Mouse (Mus musculus): ENCODE results near the gene Ptpn13. TPM values are rescaled to one million over a fixed set of nuclear protein-coding genes. Genes with fewer than 3 reads are reported as not detected.

Gene Ptpn13
- polyA plus RNA-seq, 1 experiment from 2014 or later, result 4.8 TPM

GRCm38 (mm10) chr5:103389415-103389814 is 35.6 kb upstream of the Ptpn13 start:
- Histone ChIP-seq H3K4me1 (ENCODE audit: control insufficient read depth, insufficient read depth, low read length) (peaks cover 8% of the 10 kb centered on the region; the same call in 1 of the 2 replicates), H3K9ac (ENCODE audit: low read length) (no peak overlapping the region), H3K4me3 (ENCODE audit: low read depth, low read length) (no peak overlapping the region), H3K9me3 (replicated peaks; ENCODE audit: control insufficient read depth, low read length) (no peaks in the 10 kb centered on the region), H3K27me3 (replicated peaks; ENCODE audit: control insufficient read depth, insufficient read depth, low read length) (no peaks in the 10 kb centered on the region), H3K36me3 (ENCODE audit: control insufficient read depth, insufficient read depth, low read length) (no peaks in the 10 kb centered on the region), H3K4me2 (ENCODE audit: low read length) (no peak overlapping the region), H3K27ac (ENCODE audit: low read depth, low read length) (no peak overlapping the region)
- whole genome bisulfite sequencing, result 86% methylated on average over 5 of the region's 5 CpGs
- no peak for ATAC-seq
- no peak for DNase-seq (ENCODE audit: low spot score)

GRCm38 (mm10) chr5:103393220-103393619 is 31.8 kb upstream of the Ptpn13 start:
- Histone ChIP-seq H3K27me3 (replicated peaks; ENCODE audit: control insufficient read depth, insufficient read depth, low read length) (no peaks in the 10 kb centered on the region), H3K4me3 (ENCODE audit: low read depth, low read length) (no peak overlapping the region), H3K9ac (ENCODE audit: low read length) (no peak overlapping the region), H3K4me2 (ENCODE audit: low read length) (no peak overlapping the region), H3K27ac (ENCODE audit: low read depth, low read length) (no peak overlapping the region), H3K36me3 (ENCODE audit: control insufficient read depth, insufficient read depth, low read length) (no peaks in the 10 kb centered on the region), H3K9me3 (replicated peaks; ENCODE audit: control insufficient read depth, low read length) (no peaks in the 10 kb centered on the region), H3K4me1 (ENCODE audit: control insufficient read depth, insufficient read depth, low read length) (peaks cover 6% of the 10 kb centered on the region)
- DNase-seq (ENCODE audit: low spot score), result no peak
- ATAC-seq, result no peak
- 11% methylated on average over 4 of the region's 4 CpGs for WGBS

GRCm38 (mm10) chr5:103393752-103394151 is 31.2 kb upstream of the Ptpn13 start:
- no peaks in the 10 kb centered on the region for H3K27me3 ChIP-seq (replicated peaks; ENCODE audit: control insufficient read depth, insufficient read depth, low read length)
- 27% methylated on average over 16 of the region's 16 CpGs for WGBS
- H3K9me3 ChIP-seq (replicated peaks; ENCODE audit: control insufficient read depth, low read length), result no peaks in the 10 kb centered on the region
- no peak overlapping the region for H3K4me3 ChIP-seq (ENCODE audit: low read depth, low read length)
- DNase-seq (ENCODE audit: low spot score) (peak; percentile 20), ATAC-seq (no peak)
- no peak overlapping the region for H3K4me2 ChIP-seq (ENCODE audit: low read length)
- H3K4me1 ChIP-seq (ENCODE audit: control insufficient read depth, insufficient read depth, low read length), result peaks cover 6% of the 10 kb centered on the region
- no peak overlapping the region for H3K9ac ChIP-seq (ENCODE audit: low read length)
- H3K36me3 ChIP-seq (ENCODE audit: control insufficient read depth, insufficient read depth, low read length), result no peaks in the 10 kb centered on the region
- no peak overlapping the region for H3K27ac ChIP-seq (ENCODE audit: low read depth, low read length)

GRCm38 (mm10) chr5:103395683-103396082 is 29.3 kb upstream of the Ptpn13 start:
- H3K9ac ChIP-seq (ENCODE audit: low read length), result no peak overlapping the region
- no peak for ATAC-seq

GRCm38 (mm10) chr5:103397429-103397828 is 27.6 kb upstream of the Ptpn13 start:
- 91% methylated on average over 4 of the region's 4 CpGs for WGBS
- Histone ChIP-seq H3K36me3 (ENCODE audit: control insufficient read depth, insufficient read depth, low read length) (no peaks in the 10 kb centered on the region), H3K27me3 (replicated peaks; ENCODE audit: control insufficient read depth, insufficient read depth, low read length) (no peaks in the 10 kb centered on the region), H3K4me3 (ENCODE audit: low read depth, low read length) (no peak overlapping the region), H3K9ac (ENCODE audit: low read length) (no peak overlapping the region), H3K4me1 (ENCODE audit: control insufficient read depth, insufficient read depth, low read length) (peaks cover 6% of the 10 kb centered on the region), H3K27ac (ENCODE audit: low read depth, low read length) (no peak overlapping the region), H3K9me3 (replicated peaks; ENCODE audit: control insufficient read depth, low read length) (no peaks in the 10 kb centered on the region), H3K4me2 (ENCODE audit: low read length) (no peak overlapping the region)
- DNase-seq (ENCODE audit: low spot score) (no peak), ATAC-seq (no peak)

More at GRCm38 (mm10) chr5:103395683-103396082, 29.3 kb upstream of the Ptpn13 start:
- no peaks in the 10 kb centered on the region for H3K36me3 ChIP-seq (ENCODE audit: control insufficient read depth, insufficient read depth, low read length)
- H3K9me3 ChIP-seq (replicated peaks; ENCODE audit: control insufficient read depth, low read length), result no peaks in the 10 kb centered on the region
- H3K4me3 ChIP-seq (ENCODE audit: low read depth, low read length), result no peak overlapping the region
- no peaks in the 10 kb centered on the region for H3K27me3 ChIP-seq (replicated peaks; ENCODE audit: control insufficient read depth, insufficient read depth, low read length)
- H3K4me1 ChIP-seq (ENCODE audit: control insufficient read depth, insufficient read depth, low read length), result peaks cover 6% of the 10 kb centered on the region
- whole genome bisulfite sequencing, result 93% methylated on average over 5 of the region's 5 CpGs
- no peak for DNase-seq (ENCODE audit: low spot score)
- no peak overlapping the region for H3K27ac ChIP-seq (ENCODE audit: low read depth, low read length)
- H3K4me2 ChIP-seq (ENCODE audit: low read length), result no peak overlapping the region

GRCm38 (mm10) chr5:103404213-103404968 is 20.6 kb upstream of the Ptpn13 start:
- ATAC-seq, result no peak
- WGBS, result 84% methylated on average over 12 of the region's 12 CpGs

GRCm38 (mm10) chr5:103405921-103406320 is 19.1 kb upstream of the Ptpn13 start:
- WGBS, result 39% methylated on average over 2 of the region's 2 CpGs
- no peaks in the 10 kb centered on the region for H3K9me3 ChIP-seq (replicated peaks; ENCODE audit: control insufficient read depth, low read length)
- ATAC-seq (no peak), DNase-seq (ENCODE audit: low spot score) (peak; percentile 47)
- H3K4me2 ChIP-seq (ENCODE audit: low read length), result no peak overlapping the region
- no peak overlapping the region for H3K4me3 ChIP-seq (ENCODE audit: low read depth, low read length)
- H3K27ac ChIP-seq (ENCODE audit: low read depth, low read length), result no peak overlapping the region
- no peak overlapping the region for H3K9ac ChIP-seq (ENCODE audit: low read length)
- H3K4me1 ChIP-seq (ENCODE audit: control insufficient read depth, insufficient read depth, low read length), result no peaks in the 10 kb centered on the region; the same call in 1 of the 2 replicates
- no peaks in the 10 kb centered on the region for H3K27me3 ChIP-seq (replicated peaks; ENCODE audit: control insufficient read depth, insufficient read depth, low read length)
- H3K36me3 ChIP-seq (ENCODE audit: control insufficient read depth, insufficient read depth, low read length), result no peaks in the 10 kb centered on the region

More at GRCm38 (mm10) chr5:103404213-103404968, 20.6 kb upstream of the Ptpn13 start:
- H3K9ac ChIP-seq (ENCODE audit: low read length), result no peak overlapping the region
- H3K27ac ChIP-seq (ENCODE audit: low read depth, low read length), result no peak overlapping the region
- no peak overlapping the region for H3K4me3 ChIP-seq (ENCODE audit: low read depth, low read length)
- no peaks in the 10 kb centered on the region for H3K27me3 ChIP-seq (replicated peaks; ENCODE audit: control insufficient read depth, insufficient read depth, low read length)
- H3K9me3 ChIP-seq (replicated peaks; ENCODE audit: control insufficient read depth, low read length), result no peaks in the 10 kb centered on the region
- H3K36me3 ChIP-seq (ENCODE audit: control insufficient read depth, insufficient read depth, low read length), result no peaks in the 10 kb centered on the region
- no peak overlapping the region for H3K4me2 ChIP-seq (ENCODE audit: low read length)
- H3K4me1 ChIP-seq (ENCODE audit: control insufficient read depth, insufficient read depth, low read length), result no peaks in the 10 kb centered on the region; the same call in 1 of the 2 replicates
- no peak for DNase-seq (ENCODE audit: low spot score)

- DNase-seq (ENCODE audit: low spot score) (no peak), ATAC-seq (no peak)
- no peak overlapping the region for H3K9ac ChIP-seq (ENCODE audit: low read length)
- H3K27me3 ChIP-seq (replicated peaks; ENCODE audit: control insufficient read depth, insufficient read depth, low read length), result no peaks in the 10 kb centered on the region
- 28% methylated on average over 10 of the region's 10 CpGs for WGBS
- H3K4me2 ChIP-seq (ENCODE audit: low read length), result no peak overlapping the region
- no peaks in the 10 kb centered on the region for H3K4me1 ChIP-seq (ENCODE audit: control insufficient read depth, insufficient read depth, low read length)
- H3K27ac ChIP-seq (ENCODE audit: low read depth, low read length), result no peak overlapping the region
- no peaks in the 10 kb centered on the region for H3K9me3 ChIP-seq (replicated peaks; ENCODE audit: control insufficient read depth, low read length)
- H3K4me3 ChIP-seq (ENCODE audit: low read depth, low read length), result no peak overlapping the region
- no peaks in the 10 kb centered on the region for H3K36me3 ChIP-seq (ENCODE audit: control insufficient read depth, insufficient read depth, low read length)
Observed at GRCm38 (mm10) chr5:103412020-103412747, 12.8 kb upstream of the Ptpn13 start.

GRCm38 (mm10) chr5:103414542-103414941 is 10.4 kb upstream of the Ptpn13 start:
- Histone ChIP-seq H3K27me3 (replicated peaks; ENCODE audit: control insufficient read depth, insufficient read depth, low read length) (0 out of 2 replicates have a peak, but pooled peaks cover 3% of the 10 kb centered on the region), H3K9me3 (replicated peaks; ENCODE audit: control insufficient read depth, low read length) (no peaks in the 10 kb centered on the region), H3K9ac (ENCODE audit: low read length) (no peak overlapping the region), H3K36me3 (ENCODE audit: control insufficient read depth, insufficient read depth, low read length) (no peaks in the 10 kb centered on the region), H3K27ac (ENCODE audit: low read depth, low read length) (no peak overlapping the region), H3K4me1 (ENCODE audit: control insufficient read depth, insufficient read depth, low read length) (no peaks in the 10 kb centered on the region), H3K4me3 (ENCODE audit: low read depth, low read length) (no peak overlapping the region), H3K4me2 (ENCODE audit: low read length) (no peak overlapping the region)
- no peak for ATAC-seq
- DNase-seq (ENCODE audit: low spot score), result no peak
- WGBS, result 44% methylated on average over 3 of the region's 3 CpGs

Data from forebrain, embryonic 14.5 days (tissue).